Mouse (Mus musculus) kidney, adult 2 months (tissue): ENCODE measurements at regions not wholly inside any gene's neighbourhood (a gene's known extent, or its start where the extent isn't known, plus 50 kb on each side); places are given as distances from the start of the nearest gene placed in this dataset.

ENCODE experiments used
- CTCF ChIP-seq: fragments of 200-500 bp; conservative IDR thresholded peaks from 2 replicates; pipeline ENCODE4 v1.5.1; 2011; ENCODE audit warnings: low read depth, mild to moderate bottlenecking, control low read depth, low read length, moderate library complexity, mixed read lengths; ENCODE audit not compliant: insufficient read depth, insufficient read length
- POLR2A ChIP-seq: fragments of 200-500 bp; IDR thresholded peaks from one replicate; pipeline ENCODE4 v1.6.1; 2011; ENCODE audit warnings: low read depth, low read length, control low read depth

DNA sequence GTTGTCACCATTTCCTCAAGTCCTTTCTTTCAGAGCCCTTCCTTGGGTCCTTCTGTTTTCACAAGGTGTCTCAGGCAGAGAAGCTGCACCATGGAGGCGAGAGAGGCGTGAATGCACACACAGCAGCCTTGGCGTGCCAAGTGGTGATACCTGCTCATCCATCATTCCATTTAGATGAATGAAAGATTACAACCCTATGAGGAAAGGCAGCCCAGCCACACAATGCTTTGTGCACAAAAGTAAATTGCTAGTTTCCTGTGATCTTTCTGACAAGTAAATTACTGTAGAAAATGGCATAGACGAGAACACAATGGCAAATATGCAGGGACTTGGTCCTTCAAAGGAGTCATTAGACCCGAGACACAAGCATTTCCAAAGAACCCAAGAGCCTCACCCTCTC lies 101.4 kb downstream of the Rnd3 start:
- TF ChIP-seq CTCF: no peak
- no peak for TF ChIP-seq POLR2A
